Mouse (Mus musculus) liver (tissue): ENCODE results near the gene Cbr2.

Experiments used
- DNase-seq: peaks from one replicate; pipeline ENCODE4 v3.0.0-alpha.2; 2020; ENCODE audit warnings: mixed read lengths

Cbr2 gene

GRCm38 (mm10) chr11:120710672-120711071 lies 21.2 kb downstream of the Cbr2 start:
- DNase-seq = no peak

GRCm38 (mm10) chr11:120709551-120709950 lies 22.4 kb downstream of the Cbr2 start:
- no peak for DNase-seq

- no peak for DNase-seq
Observed at GRCm38 (mm10) chr11:120707969-120708368, 23.9 kb downstream of the Cbr2 start.

- DNase-seq = no peak
Observed at GRCm38 (mm10) chr11:120707225-120707624, 24.7 kb downstream of the Cbr2 start.

GRCm38 (mm10) chr11:120706120-120706519 lies 25.8 kb downstream of the Cbr2 start:
- no peak for DNase-seq

GRCm38 (mm10) chr11:120704486-120705325 lies 27.2 kb downstream of the Cbr2 start:
- DNase-seq = no peak

GRCm38 (mm10) chr11:120703696-120704454 lies 28.0 kb downstream of the Cbr2 start:
- DNase-seq = no peak

GRCm38 (mm10) chr11:120697741-120698140 lies 34.2 kb downstream of the Cbr2 start:
- DNase-seq = no peak

GRCm38 (mm10) chr11:120696568-120696967 lies 35.3 kb downstream of the Cbr2 start:
- DNase-seq = no peak

- no peak for DNase-seq
Observed at GRCm38 (mm10) chr11:120695641-120696040, 36.3 kb downstream of the Cbr2 start.

GRCm38 (mm10) chr11:120695184-120695583 lies 36.7 kb downstream of the Cbr2 start:
- DNase-seq = no peak

- DNase-seq = no peak
Observed at GRCm38 (mm10) chr11:120693461-120693860, 38.5 kb downstream of the Cbr2 start.

- no peak for DNase-seq
Observed at GRCm38 (mm10) chr11:120692471-120693011, 39.4 kb downstream of the Cbr2 start.

- no peak for DNase-seq
Observed at GRCm38 (mm10) chr11:120689365-120689764, 42.5 kb downstream of the Cbr2 start.

GRCm38 (mm10) chr11:120686650-120687272 lies 45.2 kb downstream of the Cbr2 start:
- no peak for DNase-seq

GRCm38 (mm10) chr11:120684660-120685059 lies 47.3 kb downstream of the Cbr2 start:
- no peak for DNase-seq

GRCm38 (mm10) chr11:120684086-120684485 lies 47.8 kb downstream of the Cbr2 start:
- no peak for DNase-seq

GRCm38 (mm10) chr11:120683536-120683935 lies 48.4 kb downstream of the Cbr2 start:
- no peak for DNase-seq

- no peak for DNase-seq
Observed at GRCm38 (mm10) chr11:120682683-120683082, 49.2 kb downstream of the Cbr2 start.

- DNase-seq = peak; percentile 33
Observed at GRCm38 (mm10) chr11:120679909-120680308, 52.0 kb downstream of the Cbr2 start.
